Mouse (Mus musculus) lung, adult 2 months (tissue): ENCODE measurements around the gene Irx3. TPM values are rescaled to one million over a fixed set of nuclear protein-coding genes. Genes with fewer than 3 reads are reported as not detected.

Source experiments
- DNase-seq: peaks from one replicate; pipeline ENCODE4 v3.0.0; 2022
- H3K4me1 ChIP-seq: fragments of 200-500 bp; 2 replicates; pipeline ENCODE4 v1.6.1; 2011; ENCODE audit warnings: low read length; ENCODE audit not compliant: control insufficient read depth, insufficient read depth
- H3K4me3 ChIP-seq: fragments of 200-500 bp; replicated peaks from 2 replicates; pipeline ENCODE3; 2011; ENCODE audit warnings: low read depth, mild to moderate bottlenecking, control low read depth, low read length; ENCODE audit errors: extremely low read depth
- CTCF ChIP-seq: fragments of 200-500 bp; IDR thresholded peaks from 2 replicates; pipeline ENCODE4 v1.5.1; 2011; ENCODE audit warnings: mild to moderate bottlenecking, low read length, control low read depth; ENCODE audit not compliant: insufficient read depth
- POLR2A ChIP-seq: fragments of 200-500 bp; IDR thresholded peaks from 2 replicates; pipeline ENCODE4 v1.6.1; 2011; ENCODE audit warnings: low read depth, mild to moderate bottlenecking, control low read depth, low read length, borderline replicate concordance; ENCODE audit errors: extremely low read depth
- WGBS: fragments of 180-500 bp; shearing (Covaris S2); methylation state at CpG from one replicate; pipeline ENCODE4 v1.1.7; 2018; 5-methylcytosine and 5-hydroxymethylcytosine counted together
- polyA plus RNA-seq: library from polyadenylated mRNA; depleted of rRNA; stranded (reverse); fragments of >200 nt; gene quantifications from 2 replicates; pipeline ENCODE4 v1.2.3, GENCODE M21; 2012; rRNA removed

Irx3 gene
- 63.2 and 91.9 TPM in 2 replicates for polyA plus RNA-seq

- WGBS = under 1% methylated on average over 33 of the region's 33 CpGs
- TF ChIP-seq CTCF (no peak), POLR2A (no peak; the same call in 1 of the 2 replicates)
- peak; percentile 81 for DNase-seq
- H3K4me1 ChIP-seq = peaks cover 5% of the 10 kb centered on the region; the same call in 1 of the 2 replicates
- peak within 1 kb of the TSS; percentile 86 for H3K4me3 ChIP-seq
These were observed at the start of gene Irx3 for GRCm38 (mm10) chr8:91801839-91802238. Gene Irx3, minus strand, starts transcription at chr8:91802067.

GRCm38 (mm10) chr8:91851359-91851758, 49.5 kb upstream of the Irx3 start:
- no peak for TF ChIP-seq POLR2A
- no peak for TF ChIP-seq CTCF
- H3K4me3 ChIP-seq = no peak overlapping the region
- no peak for DNase-seq
- no peaks in the 10 kb centered on the region for H3K4me1 ChIP-seq
- 80% methylated on average over 10 of the region's 10 CpGs for WGBS

- no peak overlapping the region for H3K4me3 ChIP-seq
- no peaks in the 10 kb centered on the region for H3K4me1 ChIP-seq
- TF ChIP-seq CTCF = no peak
- no peak for TF ChIP-seq POLR2A
- WGBS = 96% methylated on average over 6 of the region's 6 CpGs
- no peak for DNase-seq
These were observed 48.1 kb upstream of the Irx3 start for GRCm38 (mm10) chr8:91849984-91850383.

GRCm38 (mm10) chr8:91849529-91849928, 47.7 kb upstream of the Irx3 start:
- Histone ChIP-seq H3K4me3 (no peak overlapping the region), H3K4me1 (no peaks in the 10 kb centered on the region)
- DNase-seq = no peak
- 78% methylated on average over 8 of the region's 8 CpGs for whole genome bisulfite sequencing
- TF ChIP-seq CTCF (no peak), POLR2A (no peak)

- H3K4me1 ChIP-seq = no peaks in the 10 kb centered on the region
- WGBS = 76% methylated on average over 3 of the region's 3 CpGs
- TF ChIP-seq POLR2A (no peak), CTCF (no peak)
- no peak overlapping the region for H3K4me3 ChIP-seq
- no peak for DNase-seq
These were observed 43.8 kb upstream of the Irx3 start for GRCm38 (mm10) chr8:91845641-91846040.

GRCm38 (mm10) chr8:91837131-91837530, 35.3 kb upstream of the Irx3 start:
- H3K4me1 ChIP-seq = no peaks in the 10 kb centered on the region
- 74% methylated on average over 1 of the region's 1 CpGs for WGBS
- TF ChIP-seq POLR2A (no peak), CTCF (no peak)
- no peak overlapping the region for H3K4me3 ChIP-seq
- no peak for DNase-seq

GRCm38 (mm10) chr8:91836685-91837084, 34.8 kb upstream of the Irx3 start:
- no peak overlapping the region for H3K4me3 ChIP-seq
- DNase-seq = no peak
- no peaks in the 10 kb centered on the region for H3K4me1 ChIP-seq
- 65% methylated on average over 9 of the region's 9 CpGs for WGBS
- TF ChIP-seq CTCF (no peak), POLR2A (no peak)

- no peak for DNase-seq
- Histone ChIP-seq H3K4me1 (no peaks in the 10 kb centered on the region), H3K4me3 (no peak overlapping the region)
- WGBS = 76% methylated on average over 14 of the region's 14 CpGs
- TF ChIP-seq CTCF (no peak), POLR2A (no peak)
These were observed 25.8 kb upstream of the Irx3 start for GRCm38 (mm10) chr8:91827661-91828060.

GRCm38 (mm10) chr8:91827192-91827591, 25.3 kb upstream of the Irx3 start:
- no peak for DNase-seq
- TF ChIP-seq POLR2A (no peak), CTCF (no peak)
- no peak overlapping the region for H3K4me3 ChIP-seq
- 90% methylated on average over 9 of the region's 9 CpGs for WGBS
- no peaks in the 10 kb centered on the region for H3K4me1 ChIP-seq

GRCm38 (mm10) chr8:91823357-91823756, 21.5 kb upstream of the Irx3 start:
- Histone ChIP-seq H3K4me3 (no peak overlapping the region), H3K4me1 (peaks cover 2% of the 10 kb centered on the region; the same call in 1 of the 2 replicates)
- WGBS = 69% methylated on average over 11 of the region's 11 CpGs
- TF ChIP-seq CTCF (no peak), POLR2A (no peak)
- peak; percentile 25 for DNase-seq

- TF ChIP-seq POLR2A (no peak), CTCF (no peak)
- H3K4me3 ChIP-seq = no peak overlapping the region
- H3K4me1 ChIP-seq = peaks cover 2% of the 10 kb centered on the region; the same call in 1 of the 2 replicates
- 39% methylated on average over 4 of the region's 4 CpGs for whole genome bisulfite sequencing
- no peak for DNase-seq
These were observed 20.9 kb upstream of the Irx3 start for GRCm38 (mm10) chr8:91822746-91823145.
